Mouse (Mus musculus) thymus, adult 2 months (tissue): ENCODE results near the gene Syt1.

Source experiments
- CTCF ChIP-seq: fragments of 200-500 bp; IDR thresholded peaks from 2 replicates; pipeline ENCODE4 v1.5.1; 2012; ENCODE audit warnings: mild to moderate bottlenecking, control low read depth, low read length, moderate library complexity, borderline replicate concordance; ENCODE audit not compliant: control insufficient read depth, poor library complexity, insufficient read depth; ENCODE audit errors: extremely low read depth
- POLR2A ChIP-seq: fragments of 200-500 bp; IDR thresholded peaks from 2 replicates; pipeline ENCODE4 v1.6.1; 2012; ENCODE audit warnings: mild to moderate bottlenecking, low read length, control low read depth, moderate library complexity; ENCODE audit not compliant: control insufficient read depth, poor library complexity, insufficient read depth; ENCODE audit errors: extremely low read depth

- no peak for TF ChIP-seq CTCF
- no peak for TF ChIP-seq POLR2A
Observed at GRCm38 (mm10) chr10:108571104-108571503, 439.7 kb downstream of the Syt1 start.
